ENCODE assay signal across 13 mouse cellular contexts in the genomic region with DNA sequence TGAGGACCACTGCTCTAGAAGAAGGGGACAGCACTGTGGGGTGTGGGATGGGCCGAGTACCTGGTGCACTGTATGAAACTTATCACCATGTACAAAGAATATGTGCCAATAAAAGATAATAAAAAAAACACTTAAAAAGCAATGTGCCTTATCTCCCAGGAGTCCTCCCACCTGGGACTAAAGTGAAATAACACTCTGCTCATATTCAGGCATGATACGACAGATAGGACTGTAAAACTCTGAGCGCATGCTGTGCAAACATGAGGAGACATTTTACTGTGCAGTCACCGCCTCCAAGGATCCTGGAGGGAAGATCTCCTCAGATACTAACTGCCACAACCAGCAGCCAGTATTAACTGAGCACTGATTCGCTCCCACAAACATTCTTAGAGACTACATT.
"Had no signal": no experiment of that assay in that cellular context is flagged by ENCODE, and none has a peak within 500 bp of the region (broad histone marks: within the 10 kb centered on the region; RNA-seq: fewer than 3 reads in every experiment).

No protein-coding gene starts in this region.

- ATAC-seq: inflammation-experienced regulatory T-cells, adult 6 months; lung, postnatal 0 days; midbrain, embryonic 16.5 days had no signal

- DNase-seq: kidney, adult 8-10 months; kidney, postnatal 25 days; lung, adult 2 months; lung, postnatal 4 days; thymus, adult 18-20 months; thymus, postnatal 14 days had no signal

- H3K27me3 ChIP-seq: limb, embryonic 12.5 days; midbrain, embryonic 12.5 days had no signal

- H3K4me2 ChIP-seq: limb, embryonic 12.5 days; midbrain, embryonic 12.5 days had no signal

- H3K9ac ChIP-seq: limb, embryonic 12.5 days; midbrain, embryonic 12.5 days had no signal

- H3K4me1 ChIP-seq: limb, embryonic 12.5 days; megakaryocyte, embryonic 14.5 days; midbrain, embryonic 12.5 days had no signal

- H3K9me3 ChIP-seq: limb, embryonic 12.5 days; megakaryocyte, embryonic 14.5 days; midbrain, embryonic 12.5 days had no signal

- H3K27ac ChIP-seq: layer of hippocampus, adult 2 months; limb, embryonic 12.5 days; midbrain, embryonic 12.5 days had no signal

- H3K36me3 ChIP-seq: limb, embryonic 12.5 days; midbrain, embryonic 12.5 days had no signal

- H3K4me3 ChIP-seq: layer of hippocampus, adult 2 months; limb, embryonic 12.5 days; megakaryocyte, embryonic 14.5 days; midbrain, embryonic 12.5 days had no signal
